Mouse (Mus musculus): ENCODE results near the gene Pgpep1. TPM values are rescaled to one million over a fixed set of nuclear protein-coding genes. Genes with fewer than 3 reads are reported as not detected.

Gene Pgpep1
- polyA plus RNA-seq, 1 experiment, result 129 TPM

- Histone ChIP-seq H3K36me3 (ENCODE audit: control insufficient read depth, insufficient read depth, low read length) (no peaks in the 10 kb centered on the region), H3K27ac (ENCODE audit: insufficient read depth, low read depth, low read length) (peak overlapping the region; percentile 48), H3K27me3 (ENCODE audit: control insufficient read depth, insufficient read depth, low read length) (no peaks in the 10 kb centered on the region), H3K4me1 (ENCODE audit: control insufficient read depth, insufficient read depth, insufficient read length, low read length) (peaks cover 3% of the 10 kb centered on the region), H3K4me3 (ENCODE audit: low read depth, low read length) (peak overlapping the region; percentile 48)
- 61% methylated on average over 11 of the region's 11 CpGs for WGBS
- TF ChIP-seq CTCF (IDR thresholded peaks at IDR 0.05; ENCODE audit: extremely low read depth, insufficient read length, insufficient replicate concordance, low read depth, low read length) (no peak), POLR2A (IDR thresholded peaks at IDR 0.05; ENCODE audit: low read depth, low read length) (no peak)
Measured at GRCm38 (mm10) chr8:70616645-70617044, 43.5 kb downstream of the Pgpep1 start.

DNA sequence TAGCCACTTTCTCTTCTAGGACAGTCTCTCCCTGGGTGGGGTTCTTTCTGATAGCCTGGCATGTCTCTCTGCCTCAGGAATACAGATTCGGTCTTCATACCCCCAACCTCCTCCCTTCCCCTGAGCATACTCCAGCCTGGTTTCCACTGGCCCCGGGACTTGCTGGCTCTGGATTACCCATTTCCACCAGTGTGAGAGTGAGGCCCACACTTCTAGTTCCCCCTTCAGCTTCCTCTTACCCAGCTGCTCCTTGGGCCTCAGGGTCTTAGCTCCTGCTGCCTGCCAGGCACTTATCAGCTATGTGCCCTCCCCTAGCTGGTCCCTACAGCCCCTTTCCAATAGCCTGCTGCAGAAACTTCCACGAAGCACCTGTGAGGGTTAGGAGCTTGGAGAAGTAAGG is 44.3 kb downstream of the Pgpep1 start, which contains the start of gene Lrrc25:
Lrrc25 (plus strand) TSS at position 262 of the 400 bp plus-strand sequence.
- Histone ChIP-seq H3K36me3 (ENCODE audit: control insufficient read depth, insufficient read depth, low read length) (no peaks in the 10 kb centered on the region), H3K27me3 (ENCODE audit: control insufficient read depth, insufficient read depth, low read length) (no peaks in the 10 kb centered on the region), H3K4me3 (ENCODE audit: low read depth, low read length) (peak within 1 kb of the TSS; percentile 48), H3K4me1 (ENCODE audit: control insufficient read depth, insufficient read depth, insufficient read length, low read length) (peaks cover 7% of the 10 kb centered on the region), H3K27ac (ENCODE audit: insufficient read depth, low read depth, low read length) (peak within 1 kb of the TSS; percentile 63)
- TF ChIP-seq POLR2A (IDR thresholded peaks at IDR 0.05; ENCODE audit: low read depth, low read length), result no peak
- TF ChIP-seq CTCF (IDR thresholded peaks at IDR 0.05; ENCODE audit: extremely low read depth, insufficient read length, insufficient replicate concordance, low read depth, low read length), result no peak
- WGBS, result 67% methylated on average over 3 of the region's 3 CpGs

GRCm38 (mm10) chr8:70615281-70615680 is 44.9 kb downstream of the Pgpep1 start:
- Histone ChIP-seq H3K27ac (ENCODE audit: insufficient read depth, low read depth, low read length) (no peak overlapping the region), H3K4me1 (ENCODE audit: control insufficient read depth, insufficient read depth, insufficient read length, low read length) (peaks cover 10% of the 10 kb centered on the region), H3K36me3 (ENCODE audit: control insufficient read depth, insufficient read depth, low read length) (no peaks in the 10 kb centered on the region), H3K27me3 (ENCODE audit: control insufficient read depth, insufficient read depth, low read length) (no peaks in the 10 kb centered on the region), H3K4me3 (ENCODE audit: low read depth, low read length) (no peak overlapping the region)
- 87% methylated on average over 8 of the region's 8 CpGs for WGBS
- TF ChIP-seq CTCF (IDR thresholded peaks at IDR 0.05; ENCODE audit: extremely low read depth, insufficient read length, insufficient replicate concordance, low read depth, low read length) (no peak), POLR2A (IDR thresholded peaks at IDR 0.05; ENCODE audit: low read depth, low read length) (no peak)

DNA sequence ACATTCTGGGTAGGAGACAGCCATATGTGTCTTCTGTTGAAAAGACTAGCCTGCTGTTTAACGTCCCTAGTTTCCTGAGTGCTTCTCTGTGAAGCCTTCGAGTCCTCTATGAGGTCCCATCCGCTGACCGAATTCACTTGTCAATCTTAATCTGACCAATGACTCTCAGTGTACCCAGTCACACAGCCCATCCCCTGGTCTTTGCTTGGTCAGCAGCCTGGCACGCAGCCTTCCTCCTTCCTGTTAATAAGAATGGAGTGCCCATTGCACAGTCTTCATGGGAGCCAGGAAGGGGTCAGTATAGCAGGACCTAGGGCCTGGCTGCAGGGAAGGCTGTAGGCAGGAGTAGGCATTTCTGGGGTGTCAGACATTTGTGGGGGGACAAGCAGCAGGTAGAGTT is 45.7 kb downstream of the Pgpep1 start:
- TF ChIP-seq CTCF (IDR thresholded peaks at IDR 0.05; ENCODE audit: extremely low read depth, insufficient read length, insufficient replicate concordance, low read depth, low read length) (no peak), POLR2A (IDR thresholded peaks at IDR 0.05; ENCODE audit: low read depth, low read length) (no peak)
- no peak overlapping the region for H3K27ac ChIP-seq (ENCODE audit: insufficient read depth, low read depth, low read length)

DNA sequence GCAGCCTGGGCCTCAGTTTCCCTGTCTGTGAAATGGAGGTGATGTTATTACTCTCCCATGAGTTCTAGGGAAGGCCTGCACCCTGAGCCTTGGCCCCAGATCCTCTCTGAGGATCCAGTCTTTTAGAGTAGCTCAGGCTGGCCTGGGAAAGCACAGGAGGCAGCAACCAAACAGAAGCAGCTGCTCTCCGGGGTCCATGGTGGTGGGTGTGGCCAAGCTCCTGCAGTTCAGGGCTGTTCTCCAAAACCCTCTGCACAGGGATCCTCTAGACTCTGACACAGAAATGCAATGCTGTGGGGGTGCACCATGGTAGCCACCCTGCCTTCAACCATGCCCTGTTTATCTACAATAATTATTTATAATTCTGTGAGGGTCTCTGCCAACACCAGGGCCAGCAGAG is 46.4 kb downstream of the Pgpep1 start:
- TF ChIP-seq POLR2A (IDR thresholded peaks at IDR 0.05; ENCODE audit: low read depth, low read length) (no peak), CTCF (IDR thresholded peaks at IDR 0.05; ENCODE audit: extremely low read depth, insufficient read length, insufficient replicate concordance, low read depth, low read length) (no peak)
- Histone ChIP-seq H3K4me1 (ENCODE audit: control insufficient read depth, insufficient read depth, insufficient read length, low read length) (peaks cover 17% of the 10 kb centered on the region), H3K27ac (ENCODE audit: insufficient read depth, low read depth, low read length) (no peak overlapping the region), H3K4me3 (ENCODE audit: low read depth, low read length) (no peak overlapping the region), H3K27me3 (ENCODE audit: control insufficient read depth, insufficient read depth, low read length) (no peaks in the 10 kb centered on the region), H3K36me3 (ENCODE audit: control insufficient read depth, insufficient read depth, low read length) (no peaks in the 10 kb centered on the region)
- WGBS, result 12% methylated on average over 1 of the region's 1 CpGs

More for the DNA sequence above, 45.7 kb downstream of the Pgpep1 start:
- Histone ChIP-seq H3K4me3 (ENCODE audit: low read depth, low read length) (no peak overlapping the region), H3K27me3 (ENCODE audit: control insufficient read depth, insufficient read depth, low read length) (no peaks in the 10 kb centered on the region), H3K36me3 (ENCODE audit: control insufficient read depth, insufficient read depth, low read length) (no peaks in the 10 kb centered on the region), H3K4me1 (ENCODE audit: control insufficient read depth, insufficient read depth, insufficient read length, low read length) (peaks cover 12% of the 10 kb centered on the region)
- WGBS, result 76% methylated on average over 5 of the region's 5 CpGs

DNA sequence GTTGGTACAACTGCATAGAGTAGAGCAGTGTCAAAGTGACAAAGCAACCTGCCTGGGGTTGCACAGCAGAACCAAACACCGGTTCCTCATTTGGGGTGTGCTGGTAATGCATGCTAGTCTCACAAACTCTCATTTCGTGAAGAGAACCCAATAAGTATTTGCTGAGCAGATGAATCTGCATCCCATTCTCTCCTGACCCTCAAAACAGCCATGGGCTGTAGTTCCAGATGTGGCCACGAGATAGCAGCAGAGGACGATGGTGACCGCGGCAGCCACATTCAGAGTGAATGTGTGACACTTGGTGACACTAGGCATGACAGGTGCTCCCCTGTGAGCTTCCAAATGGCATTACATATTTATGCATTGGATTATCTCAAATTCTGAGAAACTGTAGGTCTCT is 48.3 kb downstream of the Pgpep1 start:
- Histone ChIP-seq H3K4me1 (ENCODE audit: control insufficient read depth, insufficient read depth, insufficient read length, low read length) (peaks cover 23% of the 10 kb centered on the region), H3K36me3 (ENCODE audit: control insufficient read depth, insufficient read depth, low read length) (no peaks in the 10 kb centered on the region), H3K27ac (ENCODE audit: insufficient read depth, low read depth, low read length) (peak overlapping the region; percentile 88), H3K27me3 (ENCODE audit: control insufficient read depth, insufficient read depth, low read length) (no peaks in the 10 kb centered on the region), H3K4me3 (ENCODE audit: low read depth, low read length) (peak overlapping the region; percentile 71)
- TF ChIP-seq POLR2A (IDR thresholded peaks at IDR 0.05; ENCODE audit: low read depth, low read length) (no peak), CTCF (IDR thresholded peaks at IDR 0.05; ENCODE audit: extremely low read depth, insufficient read length, insufficient replicate concordance, low read depth, low read length) (peak; percentile 83)
- WGBS, result under 1% methylated on average over 6 of the region's 6 CpGs

DNA sequence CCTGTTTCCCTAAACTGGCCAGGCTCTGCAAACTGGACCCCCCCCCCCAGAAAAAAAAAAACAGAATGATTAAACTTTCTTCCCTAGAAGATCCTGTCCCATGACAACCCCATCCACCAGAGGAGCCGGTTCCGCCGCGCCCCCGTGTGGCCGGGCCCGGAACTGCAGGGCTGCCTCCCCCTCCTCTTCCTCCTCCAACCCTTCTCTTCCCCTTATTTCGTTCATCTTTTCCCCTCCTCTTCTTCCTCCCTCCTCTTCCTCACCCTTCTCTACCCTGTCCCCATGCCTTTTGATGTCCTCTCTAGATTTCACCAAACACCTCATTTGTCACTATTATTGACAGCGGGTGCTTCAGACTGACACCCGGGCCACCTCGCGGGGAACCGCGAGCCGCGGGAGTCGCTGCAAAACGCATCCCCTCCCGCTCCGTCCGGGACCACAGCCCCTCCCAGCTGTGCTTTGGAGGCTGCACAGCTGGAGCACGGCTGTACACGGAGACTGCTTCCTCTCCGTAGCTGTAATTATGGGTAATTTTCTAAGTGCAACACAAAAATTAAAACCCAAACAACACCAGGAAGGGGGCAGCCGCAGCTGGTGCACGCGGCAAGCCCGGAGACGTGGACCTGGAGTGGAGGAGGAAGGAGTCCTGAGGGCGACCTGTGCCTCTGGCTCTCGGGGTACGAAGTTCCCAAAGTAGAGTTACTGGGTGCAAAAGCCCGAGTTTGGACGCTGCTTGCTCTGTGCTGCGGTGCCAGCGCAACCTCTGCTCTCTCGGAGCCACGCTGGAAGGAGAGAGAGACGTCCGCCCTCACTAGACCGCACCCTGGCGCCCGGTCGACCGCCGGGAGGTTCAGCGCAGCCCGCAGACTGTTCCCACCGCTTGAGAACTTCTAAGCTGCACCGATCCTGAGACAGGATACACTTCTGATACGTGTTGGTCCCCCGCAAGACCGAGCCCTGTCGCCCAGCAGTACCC is 49.1 kb downstream of the Pgpep1 start:
- H3K27ac ChIP-seq (ENCODE audit: insufficient read depth, low read depth, low read length), result peak overlapping the region; percentile 89
- no peaks in the 10 kb centered on the region for H3K27me3 ChIP-seq (ENCODE audit: control insufficient read depth, insufficient read depth, low read length)
- H3K36me3 ChIP-seq (ENCODE audit: control insufficient read depth, insufficient read depth, low read length), result no peaks in the 10 kb centered on the region
- under 1% methylated on average over 54 of the region's 54 CpGs for WGBS
- H3K4me1 ChIP-seq (ENCODE audit: control insufficient read depth, insufficient read depth, insufficient read length, low read length), result peaks cover 24% of the 10 kb centered on the region
- H3K4me3 ChIP-seq (ENCODE audit: low read depth, low read length), result peak overlapping the region; percentile 71
- 0 out of 2 replicates have a peak, but pooled peaks have one; percentile 7 for TF ChIP-seq POLR2A (IDR thresholded peaks at IDR 0.05; ENCODE audit: low read depth, low read length)
- TF ChIP-seq CTCF (IDR thresholded peaks at IDR 0.05; ENCODE audit: extremely low read depth, insufficient read length, insufficient replicate concordance, low read depth, low read length), result peak; percentile 92
